Comparison of ENCODE assay signal across 11 mouse cellular contexts in genomic region chr16:14989614-14990268, GRCm38 (mm10).
A peak's percentile ranks its signal among the peaks of the same experiment; 100 is the strongest.
DNase-seq lines count a peak whose midpoint lies in the region; ATAC-seq and TF ChIP-seq lines count a peak whose summit lies in the region.
"Had no signal": no experiment of that assay in that cellular context is flagged by ENCODE, and none has a peak within 500 bp of the region (broad histone marks: within the 10 kb centered on the region; RNA-seq: fewer than 3 reads in every experiment).

No protein-coding gene starts in this region.

- H3K4me3 ChIP-seq in embryonic facial prominence, embryonic 14.5 days (ENCODE audit: low read depth, low read length) = no peak overlapping the region
- H3K4me3 ChIP-seq in limb, embryonic 15.5 days = no peak overlapping the region
- no peak overlapping the region for H3K4me3 ChIP-seq in left cerebral cortex, adult 2 months

- ATAC-seq in embryonic facial prominence, embryonic 14.5 days (ENCODE audit: low read depth) = no peak
- ATAC-seq in limb, embryonic 15.5 days (ENCODE audit: insufficient number of reproducible peaks, low FRiP score, low TSS enrichment, low read depth) = peak; percentile 71; the same call in 1 of the 2 replicates

- TF ChIP-seq CTCF in left cerebral cortex, adult 2 months (IDR thresholded peaks at IDR 0.05) = no peak

- H3K27ac ChIP-seq in embryonic facial prominence, embryonic 14.5 days (replicated peaks; ENCODE audit: low read depth, low read length) = peak overlapping the region; percentile 29; the same call in 1 of the 2 replicates
- H3K27ac ChIP-seq in limb, embryonic 15.5 days = peak overlapping the region; percentile 24; the same call in 1 of the 2 replicates
- H3K27ac ChIP-seq in left cerebral cortex, adult 2 months = no peak overlapping the region

- H3K27me3 ChIP-seq in embryonic facial prominence, embryonic 14.5 days (replicated peaks; ENCODE audit: control insufficient read depth, insufficient read depth, low read length) = no peaks in the 10 kb centered on the region
- no peaks in the 10 kb centered on the region for H3K27me3 ChIP-seq in limb, embryonic 15.5 days

- intact Hi-C loops in left cerebral cortex, adult 2 months (cut with DNase I) = no loop called here

- no peaks in the 10 kb centered on the region for H3K9me3 ChIP-seq in embryonic facial prominence, embryonic 14.5 days (ENCODE audit: control insufficient read depth, low read length)
- no peaks in the 10 kb centered on the region for H3K9me3 ChIP-seq in limb, embryonic 15.5 days

- no peaks in the 10 kb centered on the region for H3K4me1 ChIP-seq in embryonic facial prominence, embryonic 14.5 days (ENCODE audit: control insufficient read depth, insufficient read depth, low read length)
- peaks cover 9% of the 10 kb centered on the region for H3K4me1 ChIP-seq in limb, embryonic 15.5 days

- 67% methylated on average over 6 of the region's 6 CpGs for WGBS in embryonic facial prominence, embryonic 14.5 days
- whole genome bisulfite sequencing in limb, embryonic 15.5 days = 48% methylated on average over 6 of the region's 6 CpGs

- DNase-seq in adrenal gland, postnatal 10 days = peak; percentile 32
- no peak for DNase-seq in adrenal gland, adult 18-20 months (ENCODE audit: low spot score in 2 of 2)
- DNase-seq in kidney, adult 9 months = peak; percentile 15
- no peak for DNase-seq in kidney, adult 8-10 months
- DNase-seq in embryonic facial prominence, embryonic 14.5 days (ENCODE audit: low spot score) = peak; percentile 47
- DNase-seq in left cerebral cortex, adult 2 months (ENCODE audit: extremely low spot score in 1 of 2, low spot score in 2 of 2) = no peak
- no peak for DNase-seq in left cerebral cortex, adult 8-10 months (ENCODE audit: low spot score in 2 of 2)
- DNase-seq: cerebellum, adult 11-12 months; right cerebral cortex, postnatal 14 days; thymus, adult 18-20 months had no signal

- H3K4me2 ChIP-seq in embryonic facial prominence, embryonic 14.5 days (ENCODE audit: low read depth, low read length) = no peak overlapping the region
- no peak overlapping the region for H3K4me2 ChIP-seq in limb, embryonic 15.5 days

- no peak overlapping the region for H3K9ac ChIP-seq in embryonic facial prominence, embryonic 14.5 days (ENCODE audit: low read depth, low read length)
- no peak overlapping the region for H3K9ac ChIP-seq in limb, embryonic 15.5 days

- H3K36me3 ChIP-seq in embryonic facial prominence, embryonic 14.5 days (ENCODE audit: control insufficient read depth, insufficient read depth, low read length) = no peaks in the 10 kb centered on the region
- H3K36me3 ChIP-seq in limb, embryonic 15.5 days = no peaks in the 10 kb centered on the region

Comparison
In these comparisons a context has a peak if more than half of its experiments do, and no peak if none do; other contexts are left out.
1. DNase-seq: peak in adrenal gland, postnatal 10 days (single experiment), kidney, adult 9 months (single experiment) and embryonic facial prominence, embryonic 14.5 days (single experiment); none in adrenal gland, adult 18-20 months (0 of 2), kidney, adult 8-10 months (0 of 2), left cerebral cortex, adult 2 months (0 of 2) and left cerebral cortex, adult 8-10 months (0 of 2).